Mouse (Mus musculus): ENCODE results near the gene Dhx29.
"Not testable (repeated sequence)": the region's sequence is repeated elsewhere in the genome, so short reads cannot be mapped to it uniquely, and the experiment has no call there.

The Dhx29 gene

DNA sequence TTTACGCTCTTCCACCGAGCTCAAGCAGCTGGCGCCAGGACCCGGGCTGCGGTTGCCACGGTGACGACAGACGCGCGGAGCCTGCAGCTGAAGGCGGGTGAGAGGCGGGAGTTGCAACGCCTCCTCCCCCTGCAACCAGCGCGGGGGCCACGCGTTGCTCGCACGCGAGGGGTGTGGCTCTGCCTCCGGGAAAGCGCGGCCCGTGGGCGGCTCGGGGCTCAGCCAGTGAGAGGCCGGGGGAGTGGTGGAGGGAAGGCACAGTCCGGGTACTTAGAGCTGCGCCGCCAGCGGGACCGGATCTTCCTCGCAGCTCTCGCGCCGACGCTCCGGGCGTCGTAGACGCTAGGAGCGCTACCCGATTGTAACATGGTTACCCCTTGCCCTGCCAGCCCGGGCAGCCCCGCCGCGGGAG is 60.3 kb downstream of the Dhx29 start, which contains the start of gene Ccno:
TSS of gene Ccno (plus strand) at position 271 of the 412 bp plus-strand sequence.
- DNase-seq (ENCODE audit: low read depth, low spot score), result peak; percentile 53

DNA sequence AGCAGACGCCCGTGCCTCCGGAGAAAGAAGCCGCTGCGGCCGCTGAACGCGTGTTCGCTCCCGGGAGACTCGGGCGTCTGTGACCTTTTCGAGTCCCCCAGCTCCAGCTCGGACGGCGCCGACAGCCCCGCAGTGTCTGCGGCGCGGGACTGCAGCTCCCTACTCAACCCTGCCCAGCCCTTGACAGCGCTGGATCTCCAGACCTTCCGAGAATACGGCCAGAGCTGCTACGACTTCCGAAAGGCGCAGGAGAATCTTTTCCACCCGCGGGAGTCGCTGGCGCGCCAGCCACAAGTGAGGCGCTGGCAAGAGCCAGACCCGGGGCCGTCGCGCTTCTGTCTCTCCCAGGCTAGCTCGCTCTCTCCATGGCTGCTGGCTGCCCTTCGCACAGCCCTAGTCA is 60.7 kb downstream of the Dhx29 start:
- DNase-seq (ENCODE audit: low read depth, low spot score), result no peak

DNA sequence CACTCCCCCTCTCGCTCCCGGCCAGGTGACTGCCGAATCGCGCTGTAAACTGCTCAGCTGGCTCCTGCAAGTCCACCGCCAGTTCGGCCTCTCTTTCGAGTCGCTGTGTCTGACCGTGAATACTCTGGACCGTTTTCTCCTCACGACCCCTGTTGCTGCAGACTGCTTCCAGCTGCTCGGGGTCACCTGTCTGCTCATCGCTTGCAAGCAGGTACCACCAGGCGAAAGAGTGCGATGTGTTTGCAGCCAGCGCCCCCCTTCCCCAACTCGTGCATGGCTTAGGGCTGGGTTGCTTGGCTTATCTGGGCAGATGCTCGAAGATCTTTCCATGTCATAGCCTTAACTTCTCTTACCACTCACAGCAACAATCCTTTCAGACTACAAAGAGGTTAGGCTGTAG is 61.6 kb downstream of the Dhx29 start:
- no peak for DNase-seq (ENCODE audit: low read depth, low spot score)

DNA sequence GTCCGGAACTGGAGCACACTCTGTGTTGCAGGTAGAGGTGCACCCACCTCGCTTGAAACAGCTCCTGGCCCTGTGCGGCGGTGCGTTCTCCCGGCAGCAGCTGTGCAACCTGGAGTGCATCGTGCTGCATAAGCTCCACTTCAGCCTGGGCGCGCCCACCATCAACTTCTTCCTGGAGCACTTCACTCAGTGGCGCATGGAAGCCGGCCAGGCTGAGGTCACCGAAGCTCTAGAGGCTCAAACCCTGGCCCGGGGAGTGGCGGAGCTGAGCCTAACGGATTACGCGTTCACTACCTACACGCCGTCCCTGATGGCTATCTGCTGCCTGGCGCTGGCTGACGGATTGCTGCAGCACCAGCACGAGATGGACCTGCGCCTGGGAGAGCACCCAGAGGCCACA is 62.3 kb downstream of the Dhx29 start:
- no peak for DNase-seq (ENCODE audit: low read depth, low spot score)

DNA sequence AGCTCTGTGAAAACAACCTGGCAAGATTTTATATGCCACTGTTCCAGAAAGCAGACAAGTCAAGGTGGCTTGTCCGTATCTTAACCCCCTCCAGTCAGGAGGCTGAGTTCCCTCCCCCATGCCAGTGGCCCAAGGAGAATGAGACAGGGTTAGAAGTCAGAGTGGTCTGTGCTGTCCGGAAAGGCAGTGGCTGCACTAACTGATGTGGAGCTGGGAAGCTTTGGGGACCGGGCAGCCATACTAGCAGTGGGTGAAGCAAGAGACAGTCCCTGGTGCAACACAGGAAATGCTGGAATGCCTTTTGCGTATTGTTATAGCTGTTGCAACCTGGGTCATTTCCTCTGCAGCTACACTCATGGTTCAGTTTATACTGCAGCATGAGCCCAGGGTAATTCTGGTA is 63.1 kb downstream of the Dhx29 start:
- DNase-seq (ENCODE audit: low read depth, low spot score), result no peak

DNA sequence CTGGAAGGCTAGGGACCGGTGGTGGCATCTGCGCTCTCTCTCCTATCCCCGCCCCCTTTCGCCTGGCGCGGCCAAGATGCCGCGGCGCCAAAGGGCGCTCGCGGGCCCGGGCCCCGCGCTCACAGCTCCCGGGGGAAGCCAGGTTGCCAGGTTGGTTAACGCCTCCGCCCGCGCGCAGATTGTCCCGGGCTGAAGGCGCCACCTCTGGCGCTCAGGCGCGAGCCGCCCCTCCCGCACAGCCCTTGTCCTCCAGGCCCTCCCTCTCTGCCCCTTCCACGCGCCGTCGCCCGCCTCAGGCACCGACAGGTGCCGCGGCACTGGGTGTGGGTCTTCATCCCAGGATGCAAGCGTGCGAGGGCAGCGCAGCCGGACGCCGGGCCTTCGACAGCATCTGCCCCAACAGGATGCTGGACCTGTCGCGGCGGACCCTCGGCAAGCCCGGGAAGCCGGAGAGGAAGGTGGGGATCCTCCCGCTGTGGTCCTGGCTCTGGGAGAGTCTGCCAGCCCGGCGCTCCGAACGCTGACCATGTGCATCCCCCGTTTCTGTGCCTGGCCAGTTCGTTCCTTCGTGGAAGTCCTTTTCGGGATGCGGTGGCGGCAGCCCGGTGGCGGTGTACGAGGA is 66.4 kb downstream of the Dhx29 start, which contains the start of gene Mcidas:
TSS of gene Mcidas (plus strand) at position 315 of the 622 bp plus-strand sequence.
- no peak for DNase-seq (ENCODE audit: low read depth, low spot score)

DNA sequence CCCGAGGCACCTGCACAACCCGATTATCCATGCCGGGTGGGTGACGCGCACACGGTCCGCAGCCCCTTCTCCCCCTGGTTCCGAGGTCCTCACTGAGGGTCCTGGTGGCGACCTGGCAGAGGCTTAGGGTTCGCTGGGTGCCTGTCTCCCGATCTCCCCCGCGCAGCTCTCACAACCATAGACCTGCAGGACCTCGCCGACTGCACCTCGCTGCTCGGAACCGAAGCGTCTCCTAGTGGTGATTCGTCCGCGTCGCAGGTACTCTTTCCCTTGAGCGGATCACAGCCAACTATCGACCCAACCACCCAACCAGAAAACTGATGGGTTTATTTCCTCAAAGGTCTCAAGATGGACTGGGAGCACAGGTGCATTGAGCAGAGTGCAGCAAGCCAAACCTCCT is 66.9 kb downstream of the Dhx29 start:
- DNase-seq (ENCODE audit: low read depth, low spot score), result no peak

DNA sequence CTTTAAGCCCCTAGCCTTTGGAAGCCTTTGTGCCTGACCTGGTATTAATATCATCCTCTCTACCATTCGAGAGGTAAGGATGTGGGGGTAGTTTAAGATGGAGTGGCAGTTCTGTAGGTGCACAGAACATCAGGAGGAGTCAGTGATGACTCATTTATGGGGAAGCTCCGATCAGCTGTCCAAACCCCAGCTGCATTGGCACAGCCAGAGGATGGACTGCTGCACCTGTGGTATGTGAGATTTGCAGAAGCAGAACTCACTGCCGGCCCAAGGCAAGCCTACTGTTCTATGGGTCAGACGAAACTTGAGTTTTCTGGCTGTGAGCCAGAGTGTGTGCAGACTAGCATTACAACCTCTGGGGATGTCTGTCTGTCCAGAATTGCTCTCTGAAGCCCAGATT is 69.2 kb downstream of the Dhx29 start:
- no peak for DNase-seq (ENCODE audit: low read depth, low spot score)

DNA sequence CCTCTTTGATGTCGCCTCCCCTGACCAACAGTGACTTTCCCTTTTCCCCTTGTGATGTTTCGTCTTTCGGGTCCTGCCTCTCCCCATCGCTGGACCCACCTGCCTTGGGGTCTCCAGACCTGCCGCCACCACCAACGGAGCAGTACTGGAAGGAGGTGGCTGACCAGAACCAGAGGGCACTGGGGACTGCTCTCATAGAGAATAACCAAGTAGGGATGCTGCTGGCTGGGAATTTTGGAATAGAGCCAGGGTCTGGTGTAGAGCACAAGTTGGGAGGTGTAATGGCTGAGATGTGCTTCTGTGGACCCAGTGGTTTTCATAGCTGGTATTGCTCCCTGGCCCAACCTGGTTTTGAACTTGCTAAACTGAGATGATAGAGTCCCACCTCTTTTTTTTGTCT is 70.1 kb downstream of the Dhx29 start:
- DNase-seq (ENCODE audit: low read depth, low spot score), result no peak

DNA sequence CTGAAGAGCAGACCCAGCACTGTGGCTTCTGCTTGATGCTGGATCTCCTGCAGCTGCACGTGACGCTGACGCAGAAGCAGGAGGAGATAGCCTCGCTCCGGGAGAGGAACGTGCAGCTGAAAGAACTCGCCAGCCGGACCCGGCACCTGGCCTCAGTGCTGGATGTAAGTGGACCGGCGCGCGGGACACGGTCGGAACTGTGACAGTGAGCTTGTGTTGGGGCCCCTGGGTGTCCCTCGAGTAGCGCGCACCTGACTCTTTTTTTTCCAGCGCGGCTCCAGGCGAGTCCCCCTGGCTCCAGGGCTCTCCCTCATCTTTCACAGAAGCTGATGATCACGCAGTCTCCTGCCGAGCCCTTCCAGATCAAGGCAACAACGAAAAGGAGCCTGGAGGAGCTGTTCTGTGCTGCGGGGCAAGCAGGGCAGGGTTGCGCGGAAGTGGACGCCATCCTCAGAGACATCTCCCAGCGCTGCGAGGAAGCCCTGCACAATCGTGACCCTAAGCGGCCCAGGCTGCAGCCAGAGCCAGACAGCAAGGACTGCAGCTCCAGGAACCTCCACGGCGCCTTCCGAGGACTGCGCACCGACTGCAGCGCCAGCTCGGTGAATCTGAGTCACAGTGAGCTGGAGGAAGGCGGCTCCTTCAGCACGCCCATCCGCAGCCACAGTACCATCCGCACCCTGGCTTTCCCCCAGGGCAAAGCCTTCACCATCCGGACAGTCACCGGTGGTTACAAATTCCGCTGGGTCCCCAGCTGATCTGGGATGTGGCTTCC is 71.4 kb downstream of the Dhx29 start:
- no peak for DNase-seq (ENCODE audit: low read depth, low spot score)

DNA sequence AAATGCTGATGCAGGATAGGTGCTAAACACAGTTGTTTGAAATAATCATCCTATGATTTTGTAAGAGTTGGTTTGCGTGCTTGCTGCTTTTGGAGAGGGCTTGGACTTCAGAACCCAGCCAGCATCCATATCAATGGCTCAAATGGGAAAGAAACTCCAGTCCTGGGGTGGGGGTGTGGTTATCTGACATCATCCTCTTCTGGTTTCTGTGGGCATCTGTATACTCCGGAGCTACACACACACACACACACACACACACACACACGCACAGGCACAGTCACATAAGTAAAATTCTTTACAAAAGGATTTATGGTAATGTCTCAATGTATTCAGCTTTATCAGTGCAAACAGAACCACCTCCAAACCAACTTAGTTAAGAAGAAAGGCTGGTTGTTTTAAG is 72.8 kb downstream of the Dhx29 start:
- no peak for DNase-seq (ENCODE audit: low read depth, low spot score)

DNA sequence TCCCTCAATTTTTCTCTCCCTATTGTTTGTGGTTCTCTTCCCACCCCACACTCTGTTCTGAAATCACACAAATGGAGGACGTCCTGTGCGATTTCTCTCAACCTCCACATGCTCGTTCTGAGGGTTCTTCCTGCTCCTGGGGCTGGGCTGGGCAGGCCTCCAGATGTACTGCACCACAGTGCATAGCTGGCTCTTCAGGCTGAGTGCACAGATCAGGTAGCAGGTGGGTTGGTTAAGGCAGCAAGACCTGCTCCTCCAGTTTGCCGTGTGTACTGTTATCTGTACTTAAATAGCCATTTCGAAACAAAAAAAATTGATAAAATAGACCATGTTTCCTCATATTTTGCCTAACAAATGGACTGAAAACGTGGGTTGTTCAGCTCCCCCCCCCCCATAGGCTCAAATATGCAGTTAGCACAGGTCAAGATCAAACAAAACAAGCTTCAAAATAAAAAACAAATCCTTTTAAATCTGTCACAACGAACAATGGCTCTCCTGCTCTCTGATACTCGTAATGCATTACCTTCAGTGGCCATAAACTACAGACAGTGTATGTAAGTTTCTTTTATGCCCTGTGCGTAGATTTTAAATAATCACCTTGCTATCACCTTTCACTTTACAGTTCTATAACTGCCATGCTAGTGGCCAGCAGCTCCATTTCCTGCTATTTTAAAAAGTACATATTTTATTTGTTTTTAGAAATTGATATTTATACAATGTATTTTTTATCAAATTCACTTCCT is 73.5 kb downstream of the Dhx29 start:
- no peak for DNase-seq (ENCODE audit: low read depth, low spot score)

DNA sequence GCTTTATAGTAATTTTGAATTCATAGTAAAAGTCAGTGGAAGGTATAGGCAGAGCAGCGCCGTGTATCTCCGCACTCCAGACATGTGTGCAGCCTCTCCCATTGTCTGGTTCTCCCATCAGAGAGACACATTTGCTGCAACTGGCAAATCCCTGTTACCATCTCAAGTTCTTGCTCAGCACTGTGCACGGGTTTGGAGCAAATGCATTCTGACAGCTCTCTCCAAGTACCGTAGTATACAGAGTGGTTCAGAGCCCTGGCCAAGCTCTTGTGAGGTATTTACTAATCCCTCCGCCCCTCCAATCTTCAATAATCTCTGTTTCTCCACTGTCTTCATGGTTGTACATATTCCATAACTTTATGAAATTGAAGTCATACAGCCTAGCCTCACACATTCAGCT is 85.4 kb downstream of the Dhx29 start:
- no peak for DNase-seq (ENCODE audit: low read depth, low spot score)

DNA sequence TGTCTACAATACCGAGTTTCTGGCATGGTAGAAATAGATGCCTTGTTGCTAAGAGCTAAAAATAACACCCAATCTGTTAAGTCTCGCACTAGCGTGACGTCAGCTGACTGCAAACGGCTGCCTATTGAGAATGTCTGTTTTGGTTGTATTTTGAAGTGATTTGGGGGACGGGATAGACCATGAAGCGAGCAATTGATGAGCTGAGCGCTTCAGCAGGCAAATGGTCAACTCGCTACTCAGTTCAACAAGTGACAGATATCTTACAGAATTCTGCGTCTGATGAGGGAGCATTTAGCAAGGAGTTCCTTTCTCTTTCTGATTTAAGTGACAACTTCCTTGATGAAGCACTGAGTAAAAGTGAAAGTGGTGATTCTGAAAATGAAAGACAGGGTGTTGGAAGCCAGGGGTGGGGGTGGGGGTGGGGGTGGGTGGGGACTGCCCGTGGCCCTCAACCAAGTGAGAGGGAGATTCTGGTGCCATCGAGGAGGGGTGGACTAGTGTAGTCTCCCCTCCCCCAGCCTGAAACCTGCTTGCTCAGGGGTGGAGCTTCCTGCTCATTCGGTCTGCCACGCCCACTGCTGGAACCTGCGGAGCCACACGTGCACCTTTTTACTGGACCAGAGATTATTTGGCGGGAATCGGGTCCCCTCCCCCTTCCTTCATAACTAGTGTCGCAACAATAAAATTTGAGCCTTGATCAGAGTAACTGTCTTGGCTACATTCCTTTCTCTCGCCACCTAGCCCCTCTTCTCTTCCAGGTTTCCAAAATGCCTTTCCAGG is 86.1 kb downstream of the Dhx29 start:
- not testable (repeated sequence) for DNase-seq (ENCODE audit: low read depth, low spot score)

Measured in retina, adult 2 months (tissue).